Mouse (Mus musculus) right cerebral cortex, postnatal 10 days (tissue): ENCODE measurements at regions not wholly inside any gene's neighbourhood (a gene's known extent, or its start where the extent isn't known, plus 50 kb on each side); places are given as distances from the start of the nearest gene placed in this dataset.
A peak's percentile ranks its signal among the peaks of the same experiment; 100 is the strongest.

Experiments
- DNase-seq, 2 experiments: peaks; one replicate each; pipeline ENCODE4 v3.0.0; 2021; ENCODE audit warnings: low spot score in 2 of 2

- no peak for DNase-seq
Observed at GRCm38 (mm10) chr9:69814432-69814831, 53.7 kb upstream of the Foxb1 start.

DNA sequence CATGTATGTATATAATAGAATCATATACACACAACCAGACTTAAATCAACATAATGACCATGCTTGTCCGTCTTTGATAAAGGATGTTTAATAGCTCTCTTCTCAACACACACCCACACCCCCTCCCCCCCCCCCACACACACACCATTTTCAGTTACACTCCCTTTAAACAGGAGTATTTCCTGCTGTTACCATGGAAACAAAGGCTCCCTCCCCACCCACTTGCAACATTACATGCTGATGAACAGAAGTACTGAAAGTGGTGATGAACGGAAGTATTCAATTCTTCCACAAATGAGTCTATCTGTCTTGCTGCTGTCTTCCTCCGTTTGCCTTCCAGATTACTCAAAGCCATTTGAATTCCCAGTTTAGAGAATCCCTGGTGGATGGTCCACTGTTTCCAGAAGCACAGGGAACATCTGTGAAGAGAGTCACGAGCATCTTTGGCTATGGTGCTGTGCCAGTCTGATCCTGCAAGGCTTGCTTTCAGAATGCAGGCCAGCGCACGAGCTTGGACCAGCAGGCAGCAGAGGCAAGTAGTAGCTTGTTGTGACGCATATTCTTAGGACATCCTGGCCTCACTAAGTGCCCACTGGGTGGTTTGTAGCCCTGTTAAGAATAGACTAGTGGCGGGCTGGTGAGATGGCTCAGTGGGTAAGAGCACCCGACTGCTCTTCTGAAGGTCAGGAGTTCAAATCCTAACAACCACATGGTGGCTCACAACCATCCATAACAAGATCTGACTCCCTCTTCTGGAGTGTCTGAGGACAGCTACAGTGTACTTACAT is 62.6 kb upstream of the Foxb1 start:
- peak; percentile 39 to 43 for DNase-seq

DNA sequence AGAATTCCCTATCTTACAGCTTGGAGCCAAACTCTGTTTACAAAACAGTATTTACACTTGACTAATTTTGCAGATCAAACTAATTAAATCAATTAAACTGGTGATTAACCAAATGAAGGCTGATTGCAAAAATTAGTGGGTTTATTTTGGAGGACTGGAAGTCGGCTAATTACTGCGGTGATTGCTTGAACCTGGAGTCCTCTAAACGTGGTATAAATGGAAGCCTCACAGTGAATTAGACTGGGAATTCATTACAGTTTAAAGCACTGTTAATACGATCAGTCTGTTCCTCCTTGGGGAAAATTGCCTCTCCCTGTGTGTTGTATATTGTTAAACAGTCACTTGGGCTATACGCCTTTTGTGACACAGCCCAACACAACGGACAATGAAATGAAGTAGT is 67.7 kb upstream of the Foxb1 start:
- no peak for DNase-seq

DNA sequence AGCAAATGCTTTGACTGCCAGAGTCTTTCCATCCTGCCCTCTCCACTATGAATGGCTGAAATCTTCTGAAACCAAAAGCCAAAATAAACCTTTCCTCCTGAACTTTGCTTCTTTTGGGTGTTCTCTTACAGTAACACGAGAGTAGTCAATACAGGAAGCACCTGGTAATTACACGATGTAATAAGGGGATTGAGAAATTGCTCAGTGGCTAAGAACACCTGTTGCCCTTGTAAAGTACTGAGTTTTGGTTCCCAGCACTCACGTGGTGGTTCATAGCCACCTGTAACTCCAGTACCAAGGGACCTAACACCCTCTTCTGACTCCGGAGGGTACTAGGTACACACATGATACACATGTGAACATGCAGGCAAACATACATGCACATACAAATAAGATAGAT is 74.7 kb upstream of the Foxb1 start:
- DNase-seq, result no peak

- DNase-seq, result no peak
Observed at GRCm38 (mm10) chr9:69839198-69839597, 78.5 kb upstream of the Foxb1 start.

DNA sequence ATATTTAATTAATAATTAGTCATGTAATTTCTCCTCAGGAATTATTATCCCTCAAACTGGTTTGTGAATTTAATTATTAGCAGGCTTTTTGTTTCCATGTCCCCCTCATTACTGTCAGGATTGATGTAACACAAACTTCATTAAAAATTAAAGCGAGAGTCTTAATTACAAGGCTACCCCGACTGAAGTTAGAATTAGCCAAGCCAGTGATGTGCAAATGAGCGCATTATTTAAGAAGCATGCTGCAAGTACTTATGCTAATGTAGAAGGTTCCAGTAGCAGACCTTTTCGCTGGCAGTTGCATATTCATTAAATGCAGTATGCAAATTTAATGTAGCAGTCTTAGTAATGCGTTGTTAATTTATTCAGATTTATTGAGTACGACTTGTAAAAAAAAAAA is 84.0 kb upstream of the Foxb1 start:
- DNase-seq, result no peak

GRCm38 (mm10) chr9:69845210-69845609 is 84.5 kb upstream of the Foxb1 start:
- DNase-seq, result no peak

DNA sequence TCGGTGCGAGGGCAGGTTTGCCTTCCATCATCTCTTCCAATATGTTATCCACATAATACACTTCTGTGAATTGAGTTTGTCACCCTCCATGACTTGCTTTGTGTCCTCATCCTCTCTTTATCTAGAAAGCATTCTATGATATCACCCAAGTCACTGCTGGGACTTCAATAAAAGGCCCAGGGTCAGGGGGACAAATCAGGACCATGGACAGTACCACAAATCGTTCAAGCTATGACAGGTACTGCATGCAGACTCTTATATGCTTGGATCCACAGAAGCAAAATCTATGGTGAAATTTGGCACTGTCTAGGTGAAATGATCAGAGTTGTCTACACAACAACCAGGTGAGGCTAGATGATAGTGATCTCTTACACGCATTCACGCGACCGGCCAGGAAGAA is 95.9 kb upstream of the Foxb1 start:
- DNase-seq, result no peak

DNA sequence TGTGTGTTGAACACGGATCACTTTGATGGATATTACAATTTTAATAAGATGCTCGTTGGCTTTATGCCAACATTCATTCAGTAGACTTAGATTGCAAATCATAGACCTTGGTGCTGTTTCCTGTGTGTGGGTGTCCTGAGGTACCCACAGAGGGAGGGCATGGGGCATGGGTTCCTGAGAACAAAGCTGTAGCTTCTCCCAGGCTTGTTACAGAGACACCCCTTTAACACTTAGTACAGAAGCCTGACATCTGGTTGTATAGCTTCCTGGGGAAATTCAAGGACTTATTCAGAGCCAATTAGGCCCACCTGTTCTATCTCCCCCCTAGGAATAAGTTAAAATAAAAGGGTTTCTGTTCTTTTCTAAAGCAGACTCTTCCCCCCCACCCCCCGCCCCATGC is 97.9 kb upstream of the Foxb1 start:
- no peak for DNase-seq

DNA sequence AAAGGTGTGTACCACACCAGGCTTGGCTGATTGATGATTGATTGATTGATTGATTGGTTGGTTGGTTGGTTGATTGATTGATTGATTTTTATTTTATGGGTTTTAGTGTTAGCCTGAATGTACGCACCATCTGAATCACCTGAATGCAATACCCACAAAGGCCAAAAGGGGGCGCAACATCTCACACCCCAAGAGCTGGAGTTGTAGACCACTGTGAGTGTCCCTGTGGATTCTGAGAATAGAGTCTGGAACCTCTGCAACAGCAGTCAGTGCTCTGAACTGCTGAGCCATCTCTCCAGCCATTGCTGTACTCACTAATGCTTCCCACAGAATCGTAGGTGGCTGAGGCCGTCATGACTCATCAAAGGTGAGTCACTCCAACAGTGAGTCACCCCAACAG is 109.4 kb upstream of the Foxb1 start:
- DNase-seq, result no peak

DNA sequence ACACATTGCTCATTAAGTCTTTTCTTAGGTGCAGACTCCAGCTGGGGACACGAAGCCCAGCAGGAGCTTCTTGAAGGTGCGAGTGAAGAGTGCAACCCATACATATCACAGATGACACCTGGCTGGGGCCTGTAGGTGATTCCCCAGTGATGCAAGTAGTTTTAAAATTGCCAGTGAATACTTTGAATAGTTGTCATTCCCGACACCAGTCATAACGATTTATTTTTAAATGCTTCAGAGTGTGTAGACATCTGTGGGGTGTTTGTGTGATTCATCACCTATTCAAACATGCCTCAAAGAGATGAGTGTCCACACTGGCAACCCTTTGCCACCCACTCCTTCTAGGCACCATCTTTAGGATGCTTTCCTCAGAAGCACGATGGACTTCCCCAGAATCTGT is 102.9 kb upstream of the Bnip2 start:
- DNase-seq, result no peak

DNA sequence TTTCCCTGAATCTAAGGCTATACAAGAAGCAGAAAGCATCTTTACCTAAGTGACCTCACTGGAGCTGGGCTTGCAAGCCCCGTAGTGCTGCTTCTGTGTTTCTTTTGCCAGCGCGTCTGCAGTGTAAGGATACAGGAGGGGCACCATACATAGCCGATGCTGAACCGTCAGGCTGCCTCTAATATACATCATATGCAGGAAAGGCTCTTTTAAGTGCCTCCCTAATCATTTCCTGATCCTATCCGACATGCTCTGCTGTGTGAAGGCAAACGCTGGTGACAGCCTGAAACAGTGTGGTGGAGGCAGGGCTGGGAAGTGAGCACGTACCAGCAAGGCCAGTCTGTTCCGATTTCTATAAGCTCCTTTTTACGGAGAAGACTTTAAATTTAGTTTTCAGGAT is 91.2 kb upstream of the Bnip2 start:
- DNase-seq, result no peak

- peak; percentile 56 to 73 for DNase-seq
Observed at GRCm38 (mm10) chr9:69899371-69899770, 89.9 kb upstream of the Bnip2 start.

GRCm38 (mm10) chr9:69900871-69901270 is 88.4 kb upstream of the Bnip2 start:
- DNase-seq, result no peak

DNA sequence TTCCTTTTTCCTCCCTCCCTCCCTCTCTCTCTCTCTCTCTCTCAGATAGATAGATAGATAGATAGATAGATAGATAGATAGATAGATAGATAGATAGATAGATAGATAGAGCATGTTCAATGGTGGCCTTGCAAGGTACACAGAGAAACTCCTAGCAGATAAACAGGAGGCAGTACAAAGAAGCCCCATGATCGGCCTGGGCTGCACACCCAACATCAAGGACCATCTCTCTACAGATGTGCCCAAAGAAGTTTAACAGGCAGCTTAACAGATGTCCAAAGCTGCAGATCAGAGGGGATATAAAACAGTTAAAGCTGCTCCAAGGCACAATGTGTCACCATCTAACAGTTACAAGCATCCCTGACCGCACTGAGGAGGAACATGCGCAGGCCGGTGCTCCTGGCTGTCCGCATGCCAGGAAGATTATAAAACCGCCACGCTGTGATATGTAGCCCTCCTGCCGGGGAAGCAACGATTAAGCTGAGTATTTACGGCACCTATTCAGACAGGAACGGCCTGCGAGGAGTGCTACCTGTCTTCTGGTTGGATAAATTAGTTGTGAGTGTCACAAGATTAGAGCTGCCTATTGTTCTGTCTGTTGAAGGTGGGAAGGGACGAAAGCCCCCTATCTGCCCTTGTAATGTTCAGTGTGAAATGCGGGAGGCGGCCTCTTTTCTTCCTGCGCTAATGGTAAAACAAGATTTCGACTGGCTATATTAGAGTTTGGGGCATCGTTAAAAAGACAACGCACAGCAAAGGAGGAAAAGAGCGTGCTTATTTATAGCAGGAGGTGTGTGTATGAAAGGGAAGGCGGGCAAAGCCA is 81.9 kb upstream of the Bnip2 start:
- no peak for DNase-seq

GRCm38 (mm10) chr9:69910621-69911020 is 78.6 kb upstream of the Bnip2 start:
- no peak for DNase-seq

DNA sequence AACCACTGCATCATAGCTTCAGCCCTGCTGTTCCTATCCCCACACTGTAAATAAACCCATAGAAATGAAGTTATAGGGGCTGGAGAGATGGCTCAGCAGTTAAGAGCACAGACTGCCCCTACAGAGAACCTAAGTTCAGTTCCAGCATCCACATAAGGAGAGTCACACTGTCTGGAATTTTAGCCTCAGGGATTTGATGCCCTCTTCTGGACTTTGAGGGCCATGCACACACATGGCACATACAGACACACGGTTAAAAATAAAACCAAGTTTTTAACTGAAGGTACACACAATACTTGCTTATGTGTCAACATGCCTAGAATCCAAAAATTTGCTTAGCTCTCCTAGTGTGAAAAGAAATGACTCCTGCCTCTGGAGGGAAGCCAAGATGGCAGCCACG is 61.1 kb upstream of the Bnip2 start:
- DNase-seq, result no peak

- DNase-seq, result no peak
Observed at GRCm38 (mm10) chr9:69937863-69938262, 51.4 kb upstream of the Bnip2 start.
